Mouse (Mus musculus) spleen, postnatal 0 days (tissue): ENCODE measurements around the gene Zfp865. TPM values are rescaled to one million over a fixed set of nuclear protein-coding genes. Genes with fewer than 3 reads are reported as not detected.

Experiments used
- polyA plus RNA-seq: library from polyadenylated mRNA; unstranded; fragments of >200 nt; fragmentation: Nextera tagmentation; extraction: Ambion mirVana; gene quantifications from 2 replicates; pipeline ENCODE4 v1.2.1, GENCODE M21; 2015

The Zfp865 gene
- 2.8 and 4.2 TPM in 2 replicates for polyA plus RNA-seq

GRCm38 (mm10) chr7:5020000-5020681 is at the start of gene Zfp865, which contains the start of gene Ccdc106:
TSS of gene Zfp865 (plus strand) at chr7:5020376.
TSS of gene Ccdc106 (plus strand) at chr7:5020553.

GRCm38 (mm10) chr7:4971068-4971467 is 49.1 kb upstream of the Zfp865 start, which contains the start of gene Sbk3:
TSS of gene Sbk3 (minus strand) at chr7:4971168.

GRCm38 (mm10) chr7:4996003-4996895 is 23.9 kb upstream of the Zfp865 start, which contains the start of gene Zfp579:
TSS of gene Zfp579 (minus strand) at chr7:4996158.

GRCm38 (mm10) chr7:5014251-5015117 is 5.7 kb upstream of the Zfp865 start, which contains the start of the genes Zfp524 and Fiz1:
TSS of gene Zfp524 (plus strand) at chr7:5014415.
TSS of gene Fiz1 (minus strand) at chr7:5014697.

GRCm38 (mm10) chr7:5015118-5016001 is 4.8 kb upstream of the Zfp865 start, which contains the start of gene Gm44973:
TSS of gene Gm44973 (plus strand) at chr7:5015496.

GRCm38 (mm10) chr7:5033818-5034217 is 13.6 kb downstream of the Zfp865 start, which contains the start of gene 4632433K11Rik:
TSS of gene 4632433K11Rik (plus strand) at chr7:5034118.

GRCm38 (mm10) chr7:5038109-5038732 is 18.0 kb downstream of the Zfp865 start, which contains the start of gene Zfp784:
TSS of gene Zfp784 (minus strand) at chr7:5038446.

GRCm38 (mm10) chr7:5051193-5052192 is 31.3 kb downstream of the Zfp865 start, which contains the start of gene Zfp580:
TSS of gene Zfp580 (plus strand) at chr7:5051538.

GRCm38 (mm10) chr7:5061774-5062359 is 41.7 kb downstream of the Zfp865 start, which contains the start of gene U2af2:
TSS of gene U2af2 (plus strand) at chr7:5062143.

GRCm38 (mm10) chr7:5080010-5080751 is 60.0 kb downstream of the Zfp865 start, which contains the start of gene Epn1:
TSS of gene Epn1 (plus strand) at chr7:5080235.

Other genes with a start within 250 kb of the Zfp865 start
- gene Fam71e2, start 249.1 kb upstream of the Zfp865 start, polyA plus RNA-seq = not detected in 2 replicates
- 0.12 and 0.15 TPM in 2 replicates for gene Il11, start 237.5 kb upstream of the Zfp865 start, polyA plus RNA-seq
- gene Tmem190, start 237.4 kb upstream of the Zfp865 start, polyA plus RNA-seq = not detected in 2 replicates
- gene Tmem238, start 230.7 kb upstream of the Zfp865 start, polyA plus RNA-seq = 22.1 and 25.2 TPM in 2 replicates
- gene Rpl28, start 227.5 kb upstream of the Zfp865 start, polyA plus RNA-seq = 423 and 433 TPM in 2 replicates
- 251 and 289 TPM in 2 replicates for gene Ube2s, start 207.8 kb upstream of the Zfp865 start, polyA plus RNA-seq
- gene Shisa7, start 175.7 kb upstream of the Zfp865 start, polyA plus RNA-seq = 0.04 TPM in 1 of 2 replicates, not detected in the other
- gene Isoc2b, start 150.1 kb upstream of the Zfp865 start, polyA plus RNA-seq = 3.9 and 4.3 TPM in 2 replicates
- 0.66 and 0.74 TPM in 2 replicates for gene Isoc2a, start 143.2 kb upstream of the Zfp865 start, polyA plus RNA-seq
- gene Gm36210, start 113.9 kb upstream of the Zfp865 start, polyA plus RNA-seq = not detected in 2 replicates
- gene Zfp628, start 105.2 kb upstream of the Zfp865 start, polyA plus RNA-seq = 2.2 and 2.6 TPM in 2 replicates
- gene Nat14, start 98.3 kb upstream of the Zfp865 start, polyA plus RNA-seq = 0.62 and 0.71 TPM in 2 replicates
- 0.30 and 0.31 TPM in 2 replicates for gene Ssc5d, start 94.6 kb upstream of the Zfp865 start, polyA plus RNA-seq
- gene Sbk2, start 56.0 kb upstream of the Zfp865 start, polyA plus RNA-seq = not detected in 2 replicates
- not detected in 2 replicates for gene Sbk3, start 49.2 kb upstream of the Zfp865 start, polyA plus RNA-seq
- gene Zfp579, start 24.2 kb upstream of the Zfp865 start, polyA plus RNA-seq = 6.4 and 9.8 TPM in 2 replicates
- 10.6 and 10.8 TPM in 2 replicates for gene Zfp524, start 6.0 kb upstream of the Zfp865 start, polyA plus RNA-seq
- gene Fiz1, start 5.7 kb upstream of the Zfp865 start, polyA plus RNA-seq = 14.5 and 16.2 TPM in 2 replicates
- gene Gm44973, start 4.9 kb upstream of the Zfp865 start, polyA plus RNA-seq = 3.6 and 5.3 TPM in 2 replicates
- gene Ccdc106, start 177 bp downstream of the Zfp865 start, polyA plus RNA-seq = 0.67 and 0.95 TPM in 2 replicates
- not detected in 2 replicates for gene 4632433K11Rik, start 13.7 kb downstream of the Zfp865 start, polyA plus RNA-seq
- 1.7 and 2.3 TPM in 2 replicates for gene Zfp784, start 18.1 kb downstream of the Zfp865 start, polyA plus RNA-seq
- gene Zfp580, start 31.2 kb downstream of the Zfp865 start, polyA plus RNA-seq = 6.8 and 10.0 TPM in 2 replicates
- gene U2af2, start 41.8 kb downstream of the Zfp865 start, polyA plus RNA-seq = 82.2 and 85.4 TPM in 2 replicates
- gene Epn1, start 59.9 kb downstream of the Zfp865 start, polyA plus RNA-seq = 68.8 and 71.1 TPM in 2 replicates
- gene Rfpl4, start 96.6 kb downstream of the Zfp865 start, polyA plus RNA-seq = not detected in 2 replicates
- 0.53 and 0.63 TPM in 2 replicates for gene Rasl2-9, start 105.6 kb downstream of the Zfp865 start, polyA plus RNA-seq
- gene Vmn1r55, start 129.3 kb downstream of the Zfp865 start, polyA plus RNA-seq = not detected in 2 replicates
- not detected in 2 replicates for gene Vmn1r56, start 176.4 kb downstream of the Zfp865 start, polyA plus RNA-seq
- not detected in 2 replicates for gene Vmn1r57, start 198.1 kb downstream of the Zfp865 start, polyA plus RNA-seq